15 mouse cellular contexts compared by ENCODE assay signal in the genomic region with DNA sequence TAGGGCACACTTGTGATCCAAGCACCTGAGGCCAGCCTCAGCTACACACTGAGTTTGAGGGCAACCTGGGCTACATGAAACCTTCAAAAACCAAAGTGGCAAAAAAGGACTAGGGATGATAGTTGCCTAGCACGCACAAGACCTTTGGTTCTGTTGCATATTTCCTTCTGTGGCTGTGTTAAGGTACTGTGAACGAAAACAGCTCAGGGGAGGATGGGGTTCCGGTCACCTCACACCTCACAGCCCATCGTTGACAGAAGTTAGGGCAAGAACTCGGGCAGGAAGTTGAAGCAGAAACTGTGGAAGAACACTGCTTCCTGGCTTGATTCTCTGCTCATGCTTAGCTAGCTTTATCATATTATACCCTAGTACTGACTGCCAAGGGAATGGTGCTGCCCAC.
"Had no signal": no experiment of that assay in that cellular context is flagged by ENCODE, and none has a peak within 500 bp of the region (broad histone marks: within the 10 kb centered on the region; RNA-seq: fewer than 3 reads in every experiment).

No protein-coding gene starts in this region.

- H3K4me3 ChIP-seq: limb, embryonic 12.5 days; limb, embryonic 15.5 days; liver, embryonic 13.5 days; midbrain, embryonic 15.5 days; myocyte had no signal

- DNase-seq: kidney, adult 18-20 months; kidney, adult 9 months; kidney, postnatal 14 days; kidney, postnatal 4 days; left cerebral cortex, postnatal 4 days; liver, embryonic 13.5 days; lung, adult 2 months; lung, postnatal 14 days; lung, postnatal 4 days; thymus, adult 18-20 months; thymus, postnatal 36 days had no signal

- H3K36me3 ChIP-seq: midbrain, embryonic 15.5 days had no signal

- ATAC-seq: midbrain, embryonic 15.5 days had no signal

- H3K27ac ChIP-seq: limb, embryonic 12.5 days; limb, embryonic 15.5 days; liver, embryonic 13.5 days; midbrain, embryonic 15.5 days had no signal

- H3K27me3 ChIP-seq: limb, embryonic 12.5 days; limb, embryonic 15.5 days; liver, embryonic 13.5 days; midbrain, embryonic 15.5 days had no signal

- H3K4me1 ChIP-seq: limb, embryonic 12.5 days; limb, embryonic 15.5 days had no signal

- H3K9me3 ChIP-seq: limb, embryonic 12.5 days; limb, embryonic 15.5 days; liver, embryonic 13.5 days; midbrain, embryonic 15.5 days had no signal
